Comparison of ENCODE assay signal across 29 mouse cellular contexts in the genomic region with DNA sequence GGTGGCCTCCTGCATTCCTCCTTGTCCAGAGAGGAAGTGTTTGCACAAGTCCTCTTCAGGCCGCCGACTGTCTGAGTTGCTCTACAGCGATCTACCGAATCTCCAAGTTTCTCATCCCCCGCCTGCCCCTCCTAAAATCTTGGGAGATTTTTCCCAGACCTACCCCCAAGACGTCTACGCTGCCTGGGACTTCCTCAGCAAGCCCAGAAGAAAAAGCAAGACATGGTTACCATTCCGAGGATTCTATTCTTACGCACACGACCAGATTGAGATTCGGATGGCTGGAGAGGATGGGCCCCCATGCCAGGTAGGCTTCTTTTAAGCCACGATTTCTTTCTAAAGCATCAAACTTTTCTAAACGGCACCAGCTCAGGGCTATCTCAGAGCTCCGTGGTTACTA. TPM values are rescaled to one million over a fixed set of nuclear protein-coding genes. Genes with fewer than 3 reads are reported as not detected.
"Had no signal": no experiment of that assay in that cellular context is flagged by ENCODE, and none has a peak within 500 bp of the region (broad histone marks: within the 10 kb centered on the region; RNA-seq: fewer than 3 reads in every experiment).

Gene Glp2r (minus strand): TSS at position 101 of the 400 bp plus-strand sequence.

- H3K4me3 ChIP-seq: gastrocnemius, adult 2 months; heart, adult 2 months; heart, embryonic 13.5 days; heart, embryonic 15.5 days; hindbrain, embryonic 13.5 days; hindbrain, embryonic 15.5 days; layer of hippocampus, adult 2 months; left cerebral cortex, adult 2 months; limb, embryonic 13.5 days; limb, embryonic 15.5 days; liver, embryonic 12.5 days had no signal

- ATAC-seq: hindbrain, postnatal 0 days; liver, embryonic 12.5 days had no signal

- H3K27me3 ChIP-seq: heart, embryonic 15.5 days; hindbrain, embryonic 13.5 days; hindbrain, embryonic 15.5 days; limb, embryonic 13.5 days had no signal

- H3K36me3 ChIP-seq: heart, embryonic 13.5 days; heart, embryonic 15.5 days; hindbrain, embryonic 13.5 days; hindbrain, embryonic 15.5 days; limb, embryonic 13.5 days; limb, embryonic 15.5 days; liver, embryonic 12.5 days had no signal

- H3K9me3 ChIP-seq: heart, embryonic 13.5 days; heart, embryonic 15.5 days; hindbrain, embryonic 13.5 days; hindbrain, embryonic 15.5 days; limb, embryonic 13.5 days; limb, embryonic 15.5 days; liver, embryonic 12.5 days had no signal

- H3K4me2 ChIP-seq: heart, embryonic 11.5 days; heart, embryonic 13.5 days; heart, embryonic 15.5 days; hindbrain, embryonic 13.5 days; hindbrain, embryonic 15.5 days; limb, embryonic 13.5 days; limb, embryonic 15.5 days; liver, embryonic 12.5 days had no signal

- H3K9ac ChIP-seq: heart, embryonic 13.5 days; heart, embryonic 15.5 days; hindbrain, embryonic 13.5 days; hindbrain, embryonic 15.5 days; limb, embryonic 13.5 days; limb, embryonic 15.5 days; liver, embryonic 12.5 days; liver, embryonic 14.5 days had no signal

- DNase-seq: gastrocnemius, adult 2 months; gastrocnemius, postnatal 10 days; gastrocnemius, postnatal 25 days; heart, adult 2 months; heart, postnatal 14 days; heart, postnatal 36 days; kidney, adult 18-20 months; kidney, adult 8-10 months; kidney, postnatal 10 days; kidney, postnatal 25 days; kidney, postnatal 4 days had no signal

- H3K4me1 ChIP-seq: heart, embryonic 13.5 days; heart, embryonic 15.5 days; hindbrain, embryonic 13.5 days; hindbrain, embryonic 15.5 days; limb, embryonic 15.5 days; liver, embryonic 12.5 days had no signal

- H3K27ac ChIP-seq: gastrocnemius, adult 2 months; heart, adult 2 months; heart, embryonic 13.5 days; heart, embryonic 15.5 days; hindbrain, embryonic 13.5 days; hindbrain, embryonic 15.5 days; hindbrain, postnatal 0 days; layer of hippocampus, adult 2 months; left cerebral cortex, adult 2 months; limb, embryonic 13.5 days; limb, embryonic 15.5 days; liver, embryonic 12.5 days; liver, embryonic 14.5 days had no signal

RNA-seq across cellular contexts. Expression of gene Glp2r, which starts in this region (rescaled TPM):
- total RNA-seq: granulocyte monocyte progenitor cell, adult 5-6 weeks; heart, adult 2 months; heart, postnatal 14 days; heart, postnatal 36 days; hematopoietic stem cell, adult 5-6 weeks; hindbrain, postnatal 0 days had no signal
- polyA plus RNA-seq: heart, adult 2 months; heart, embryonic 13.5 days; heart, embryonic 15.5 days; heart, postnatal 0 days; hindbrain, embryonic 11.5 days; hindbrain, embryonic 13.5 days; kidney, embryonic 14.5 days; liver, adult 2 months had no signal
